Comparison of ENCODE assay signal across 20 mouse cellular contexts in the genomic region with DNA sequence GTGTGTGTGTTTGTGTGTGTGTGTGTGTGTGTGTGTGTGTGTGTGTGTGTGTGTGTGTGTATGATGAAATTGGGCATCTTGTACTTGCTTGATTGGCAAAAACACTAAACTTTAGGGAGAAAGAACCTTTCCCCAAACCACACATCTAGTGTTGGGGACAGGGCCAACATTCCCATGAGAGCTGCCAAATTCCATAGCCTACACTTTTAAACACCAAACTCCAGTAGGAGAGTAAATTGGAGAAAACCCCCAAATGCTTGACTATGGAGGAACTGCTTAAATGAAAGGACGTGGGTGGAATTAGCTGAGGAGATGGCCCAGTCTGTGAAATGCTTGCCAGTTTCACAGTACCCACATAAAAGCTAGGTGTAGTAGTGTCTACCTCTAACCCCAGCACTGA.
"Had no signal": no experiment of that assay in that cellular context is flagged by ENCODE, and none has a peak within 500 bp of the region (broad histone marks: within the 10 kb centered on the region; RNA-seq: fewer than 3 reads in every experiment).

No protein-coding gene starts in this region.

- H3K27me3 ChIP-seq: liver, embryonic 15.5 days; midbrain, embryonic 13.5 days; midbrain, embryonic 15.5 days; neural tube, embryonic 12.5 days; stomach, embryonic 15.5 days had no signal

- H3K9me3 ChIP-seq: liver, embryonic 15.5 days; megakaryocyte, embryonic 14.5 days; midbrain, embryonic 13.5 days; midbrain, embryonic 15.5 days; neural tube, embryonic 12.5 days; stomach, embryonic 15.5 days had no signal

- ATAC-seq: liver, postnatal 0 days; midbrain, embryonic 13.5 days; midbrain, embryonic 15.5 days had no signal

- H3K4me2 ChIP-seq: liver, embryonic 15.5 days; midbrain, embryonic 11.5 days; midbrain, embryonic 13.5 days; midbrain, embryonic 15.5 days; neural tube, embryonic 12.5 days; stomach, embryonic 15.5 days had no signal

- H3K9ac ChIP-seq: liver, embryonic 15.5 days; liver, postnatal 0 days; midbrain, embryonic 13.5 days; midbrain, embryonic 15.5 days; neural tube, embryonic 12.5 days; stomach, embryonic 15.5 days had no signal

- DNase-seq: liver, postnatal 0 days; lung, adult 2 months; lung, postnatal 10 days; lung, postnatal 36 days; retina, postnatal 1 day; right cerebral cortex, adult 18-20 months; right cerebral cortex, postnatal 25 days; right cerebral cortex, postnatal 4 days; thymus, adult 2 months; thymus, postnatal 25 days; thymus, postnatal 4 days had no signal

- H3K27ac ChIP-seq: liver, embryonic 15.5 days; macrophage; midbrain, embryonic 13.5 days; midbrain, embryonic 15.5 days; neural tube, embryonic 12.5 days; stomach, embryonic 15.5 days; stomach, postnatal 0 days had no signal

- H3K4me3 ChIP-seq: liver, embryonic 15.5 days; megakaryocyte, embryonic 14.5 days; midbrain, embryonic 13.5 days; midbrain, embryonic 15.5 days; neural tube, embryonic 12.5 days; stomach, embryonic 15.5 days had no signal

- H3K36me3 ChIP-seq: liver, embryonic 15.5 days; midbrain, embryonic 13.5 days; midbrain, embryonic 15.5 days; neural tube, embryonic 12.5 days; stomach, embryonic 15.5 days had no signal

- H3K4me1 ChIP-seq: liver, embryonic 15.5 days; megakaryocyte, embryonic 14.5 days; midbrain, embryonic 13.5 days; midbrain, embryonic 15.5 days; neural tube, embryonic 12.5 days; stomach, embryonic 15.5 days had no signal
